Mouse (Mus musculus) frontal cortex, postnatal 36 days (tissue): ENCODE measurements around the gene Nmnat2.
"Not testable (repeated sequence)": the region's sequence is repeated elsewhere in the genome, so short reads cannot be mapped to it uniquely, and the experiment has no call there.

Source experiments
- DNase-seq, 2 experiments: peaks; one replicate each; pipeline ENCODE4 v3.0.0; 2022; ENCODE audit warnings: low spot score in 2 of 2

The Nmnat2 gene

DNA sequence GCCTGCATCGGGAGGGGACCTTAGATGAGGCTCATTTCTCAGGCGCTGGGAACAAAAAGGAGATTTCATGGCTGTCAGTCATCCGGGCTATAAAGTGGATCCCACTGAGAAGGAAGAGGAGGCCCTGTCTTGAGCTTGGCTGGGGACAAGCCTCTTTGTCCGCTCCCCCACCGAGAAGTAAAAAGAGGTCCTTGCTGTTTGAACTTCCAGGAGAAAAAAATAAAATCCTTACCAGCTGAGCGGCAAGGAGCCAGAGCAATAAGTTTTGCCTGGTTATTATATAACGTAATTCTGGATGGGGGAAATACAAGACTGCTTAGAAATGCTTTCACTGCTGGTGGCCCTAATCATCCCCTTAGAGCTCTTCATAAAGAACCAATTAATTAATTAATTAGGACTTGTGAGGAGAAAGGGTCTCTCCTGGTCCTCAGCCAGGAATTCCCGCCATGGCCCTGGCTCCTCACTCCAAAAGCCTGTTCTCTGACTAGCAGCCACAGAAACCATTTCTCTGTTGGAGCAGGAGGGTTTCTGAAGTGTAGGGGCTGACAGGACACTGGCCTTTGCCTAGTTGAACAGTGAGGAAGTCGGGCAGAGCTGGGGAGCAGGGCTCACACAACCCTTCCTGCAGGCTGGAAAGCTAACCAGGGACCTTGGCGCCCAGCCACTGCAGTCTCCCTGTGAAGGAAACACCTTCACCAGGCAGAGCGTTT lies 99.5 kb downstream of the Nmnat2 start:
- DNase-seq = peak in 1 of 2 experiments; percentile 38

DNA sequence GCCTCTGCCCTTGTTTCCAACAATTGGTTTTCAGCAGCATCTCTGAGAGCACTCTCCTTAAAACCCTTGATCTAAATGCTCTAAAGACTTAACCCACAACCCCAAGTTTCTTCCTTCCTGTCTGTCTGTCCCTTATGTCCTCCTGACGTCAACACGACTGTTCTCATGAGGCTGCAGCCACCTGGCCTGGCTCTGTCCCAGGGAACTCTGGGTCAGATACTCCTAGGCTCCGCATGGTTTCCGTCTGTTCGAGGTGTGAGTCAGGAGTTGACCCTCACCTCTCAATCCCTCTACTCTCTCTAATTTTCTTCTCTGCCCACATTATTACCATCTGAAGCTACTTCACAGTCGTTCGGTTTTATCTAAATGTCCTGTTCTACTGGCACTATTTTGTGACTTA lies 103.5 kb downstream of the Nmnat2 start:
- DNase-seq = no peak

DNA sequence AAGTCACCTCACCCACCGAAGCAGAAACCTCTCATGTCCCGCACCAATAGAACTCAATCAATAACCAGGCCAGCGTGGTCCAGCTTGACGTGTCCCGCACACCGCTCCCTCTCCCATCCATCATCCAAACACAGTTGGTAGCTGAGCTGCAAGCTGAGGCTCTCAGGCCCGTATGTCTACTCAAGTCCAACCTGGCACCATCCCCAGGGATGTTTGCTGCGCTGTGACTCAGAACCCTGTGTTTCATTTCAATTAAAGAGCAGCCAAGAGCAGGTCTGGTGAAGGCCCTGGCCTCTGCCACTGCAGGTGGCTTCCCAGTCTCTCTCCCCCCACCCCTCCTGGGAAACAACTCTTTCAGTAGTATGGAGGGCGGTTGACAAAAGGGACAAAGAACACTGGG lies 104.8 kb downstream of the Nmnat2 start:
- DNase-seq = no peak

DNA sequence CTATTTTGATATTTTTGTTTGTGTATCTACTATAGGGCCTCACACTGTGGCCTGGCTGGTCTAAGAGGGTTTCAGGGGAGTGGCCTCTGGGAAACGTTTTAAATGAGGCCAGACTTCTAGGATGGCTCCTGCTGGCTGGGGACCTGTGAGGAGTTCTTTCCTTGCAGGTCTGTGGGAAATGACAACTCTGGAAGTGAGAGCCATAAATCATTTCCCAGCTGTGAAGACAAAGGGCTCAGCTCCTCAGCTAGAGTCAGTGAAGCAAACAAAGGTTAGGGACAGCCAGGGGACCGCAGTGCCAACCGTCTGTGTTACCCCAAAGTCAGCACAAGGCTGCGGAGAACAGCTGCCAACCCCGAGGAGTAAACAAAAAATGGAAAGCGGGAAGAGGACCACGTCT lies 107.8 kb downstream of the Nmnat2 start:
- DNase-seq = no peak

DNA sequence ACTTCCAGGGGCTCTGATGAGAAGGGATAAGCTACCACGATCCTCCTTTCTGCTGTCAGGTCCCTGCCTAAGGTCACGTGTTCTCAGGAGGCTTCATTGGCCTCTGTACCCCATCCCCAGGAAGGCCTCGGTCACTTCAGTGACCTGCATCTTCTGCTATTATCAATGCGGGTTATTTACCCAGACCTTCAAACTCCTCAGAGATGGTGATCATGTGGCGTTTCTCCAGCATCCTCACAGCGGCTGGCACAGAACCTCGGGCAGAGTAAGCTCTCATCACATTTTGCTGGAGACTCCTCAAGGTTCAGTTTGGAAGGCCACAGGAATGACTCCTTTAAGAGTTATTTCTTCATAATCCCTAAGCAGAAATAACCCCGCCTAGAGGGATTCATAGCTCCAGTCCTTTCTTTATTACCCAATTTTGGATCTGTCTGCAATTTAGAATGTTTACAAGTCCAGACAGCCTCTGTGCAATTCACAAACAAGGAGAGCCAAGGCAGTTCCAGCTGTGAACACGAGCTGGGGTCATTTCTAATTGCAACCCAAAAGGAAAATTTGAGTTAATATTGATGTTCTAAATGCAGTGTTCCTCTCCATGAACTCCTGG lies 110.1 kb downstream of the Nmnat2 start:
- DNase-seq = no peak

DNA sequence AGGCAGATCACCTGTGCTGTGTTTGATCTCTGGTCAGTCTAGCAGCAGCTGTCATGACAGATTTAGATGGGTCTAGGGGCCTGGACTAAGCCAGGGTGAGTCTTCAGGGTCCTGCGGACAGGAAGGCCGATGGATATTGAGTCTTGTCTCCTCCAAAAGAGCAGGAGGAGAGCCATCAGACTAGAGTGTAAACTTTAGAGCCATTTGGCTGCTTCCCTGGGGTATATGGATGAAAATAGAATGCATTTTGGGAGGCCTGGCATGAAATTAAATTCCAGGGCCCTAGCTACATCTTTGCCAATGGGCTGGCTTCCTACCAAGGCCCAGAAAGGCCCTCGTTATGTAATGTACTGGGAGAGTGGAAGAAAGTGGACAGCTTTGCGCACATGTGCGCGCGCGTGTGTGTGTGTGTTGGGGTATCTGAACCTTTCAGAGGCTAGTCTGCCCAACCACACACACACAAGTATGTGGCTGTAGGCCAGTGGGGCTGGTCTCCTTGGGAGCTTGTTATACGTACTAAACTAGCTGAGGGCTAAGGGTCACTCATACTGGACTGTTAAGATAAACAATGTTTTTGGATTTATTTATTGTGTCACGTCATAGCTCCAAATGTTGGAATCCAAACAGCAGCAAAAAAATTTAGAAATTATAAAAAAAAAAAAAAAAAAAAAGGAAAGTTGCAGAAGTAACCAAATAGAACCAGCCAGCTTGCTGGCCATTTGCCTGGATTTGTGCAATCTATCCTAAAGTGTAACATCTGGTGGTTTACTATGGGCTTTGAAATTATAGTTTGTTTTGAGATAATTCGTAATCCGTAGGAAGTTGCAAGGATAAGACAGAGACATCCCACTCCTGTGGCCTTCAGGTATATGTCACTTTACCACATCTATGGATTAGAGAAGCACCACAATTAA lies 110.9 kb downstream of the Nmnat2 start:
- DNase-seq = peak; percentile 39 to 62

DNA sequence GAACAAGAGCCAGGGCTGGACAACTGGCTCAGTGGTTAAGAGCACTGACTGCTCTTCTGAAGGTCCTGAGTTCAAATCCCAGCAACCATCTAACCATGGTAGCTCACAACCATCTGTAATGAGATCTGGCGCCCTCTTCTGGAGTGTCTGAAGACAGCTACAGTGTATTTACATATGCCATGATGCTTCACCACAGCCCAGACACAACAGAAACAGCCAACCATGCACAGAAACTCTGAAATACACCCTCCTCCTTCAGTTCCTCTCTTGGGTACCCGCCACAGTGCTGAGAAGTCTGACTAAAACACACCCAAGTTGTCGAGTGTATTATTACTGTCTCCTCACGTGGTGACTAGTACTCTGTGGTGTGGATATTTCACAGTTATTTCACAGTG lies 111.6 kb downstream of the Nmnat2 start:
- DNase-seq = no peak

DNA sequence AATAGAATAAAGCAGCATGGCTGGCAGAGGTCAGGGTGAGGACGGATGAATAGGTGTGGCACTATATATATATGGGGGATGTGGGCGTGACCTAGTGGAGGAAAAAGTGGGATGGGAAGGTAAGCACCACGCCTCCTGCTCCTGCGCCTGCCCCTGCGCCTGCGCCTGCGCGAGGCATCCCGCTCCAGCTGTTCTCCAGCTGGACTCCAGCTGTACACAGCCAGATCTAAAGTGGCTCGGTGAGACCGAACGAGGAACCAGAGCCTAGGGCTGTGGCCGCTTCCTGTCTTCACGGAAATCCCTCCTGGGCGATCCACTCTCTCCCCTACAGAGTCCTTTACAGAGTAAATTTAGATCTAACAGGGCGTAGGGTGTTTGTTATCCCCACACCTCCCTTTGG lies 116.8 kb downstream of the Nmnat2 start:
- no peak for DNase-seq

DNA sequence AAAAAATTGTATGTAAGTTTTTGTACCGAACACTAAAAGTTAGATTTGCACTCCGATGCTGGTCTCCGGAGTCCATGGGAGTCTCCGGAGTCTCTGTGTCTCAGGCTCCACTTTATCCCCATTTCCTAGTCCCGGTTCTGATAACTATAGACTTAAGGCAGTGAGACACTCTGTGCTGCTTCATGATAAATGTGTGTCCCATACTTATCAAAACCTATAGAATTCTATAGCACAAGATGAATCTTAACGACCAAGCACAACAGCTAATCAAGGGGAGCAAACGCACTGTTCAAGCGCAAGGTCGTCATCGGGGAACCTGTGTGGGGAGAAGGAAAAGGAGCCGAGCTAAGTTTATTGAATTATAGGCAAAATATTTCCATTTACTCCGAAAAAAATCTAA lies 117.2 kb downstream of the Nmnat2 start:
- no peak for DNase-seq

DNA sequence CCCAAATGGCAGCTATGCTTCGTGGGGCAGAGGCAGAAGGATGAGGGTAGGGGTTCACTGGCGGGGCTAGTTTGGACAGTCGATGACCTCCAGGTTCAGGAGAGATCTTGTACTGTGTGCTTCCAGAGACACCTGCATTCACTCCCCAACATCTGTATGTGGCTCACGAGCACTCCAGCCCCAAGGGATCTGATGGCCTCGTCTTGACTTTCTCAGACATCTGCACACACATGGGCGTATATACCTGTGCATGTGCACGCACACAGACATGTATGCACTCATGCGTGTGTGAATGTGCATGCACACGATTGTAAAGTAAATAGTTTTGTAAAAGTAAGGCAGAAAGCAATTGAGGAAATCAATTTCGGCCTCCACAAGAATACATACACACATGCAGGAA lies 117.9 kb downstream of the Nmnat2 start:
- DNase-seq = no peak

DNA sequence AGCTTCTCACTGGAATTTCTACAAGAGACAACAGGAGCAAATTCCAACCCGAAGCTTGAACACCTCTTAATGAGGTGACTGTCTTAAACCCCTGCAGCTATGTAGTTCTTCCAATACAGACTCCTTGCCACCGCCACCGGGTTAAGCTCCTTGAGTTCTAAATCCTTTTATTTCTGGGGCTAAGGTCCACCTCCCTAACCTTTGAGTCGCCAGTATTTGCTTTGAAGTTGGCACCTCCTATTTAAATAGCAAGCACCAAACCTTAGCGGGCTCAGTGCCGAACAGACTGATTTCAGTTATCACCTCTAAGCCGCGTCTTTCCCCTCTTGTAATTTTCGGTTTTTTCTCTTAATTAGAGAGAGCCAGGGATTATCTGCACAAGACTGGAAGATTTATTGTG lies 118.6 kb downstream of the Nmnat2 start:
- DNase-seq = no peak

DNA sequence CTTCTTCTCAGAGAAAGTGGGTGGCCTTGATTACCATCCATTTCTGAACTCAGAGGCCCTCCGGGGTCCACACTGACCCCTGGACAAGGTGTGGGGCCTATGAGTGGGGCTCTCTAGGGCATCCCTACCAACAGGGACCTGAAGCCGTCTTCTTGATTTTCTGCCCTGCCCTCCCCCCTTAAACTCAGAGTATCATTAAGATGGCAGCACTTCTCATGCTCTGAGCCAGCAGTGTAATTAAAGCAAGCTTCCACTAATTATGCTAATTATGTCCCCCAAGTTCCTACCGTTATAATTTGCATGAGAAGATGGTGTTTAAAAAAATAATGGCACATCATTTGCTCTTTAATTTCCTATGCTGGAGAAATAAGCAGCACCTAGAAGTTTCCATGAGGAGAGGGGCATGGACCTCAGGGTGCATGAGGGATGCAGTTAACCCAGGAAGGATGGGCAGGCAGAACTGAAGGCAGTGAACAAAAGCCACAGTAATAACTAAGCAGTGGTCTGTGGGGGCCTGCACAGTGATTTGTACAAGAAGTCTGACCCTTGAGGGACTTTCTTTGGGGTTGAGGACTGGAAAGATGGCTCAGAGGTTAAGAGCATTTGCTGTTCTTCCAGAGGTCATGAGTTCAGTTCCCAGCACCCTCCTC lies 120.4 kb downstream of the Nmnat2 start:
- DNase-seq = no peak

DNA sequence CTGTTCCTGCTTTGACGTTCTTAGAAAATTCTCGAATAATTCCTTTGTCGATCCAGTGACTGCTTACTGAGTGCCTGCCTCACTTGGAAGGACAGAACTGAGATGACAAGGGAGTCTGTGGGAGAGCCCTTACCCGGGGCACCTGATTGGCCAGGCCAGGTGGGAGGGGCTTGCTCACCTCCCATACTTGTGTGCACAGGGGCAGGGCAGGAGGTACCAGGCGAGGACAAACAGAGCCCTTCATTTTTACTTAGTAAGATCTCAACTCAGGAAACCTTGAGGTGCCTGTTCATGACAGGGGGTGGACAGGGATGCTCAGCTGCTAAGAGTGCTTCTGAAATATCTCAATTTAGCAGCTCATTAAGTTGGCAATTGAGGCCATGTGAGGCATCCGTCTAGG lies 121.2 kb downstream of the Nmnat2 start:
- DNase-seq = no peak

DNA sequence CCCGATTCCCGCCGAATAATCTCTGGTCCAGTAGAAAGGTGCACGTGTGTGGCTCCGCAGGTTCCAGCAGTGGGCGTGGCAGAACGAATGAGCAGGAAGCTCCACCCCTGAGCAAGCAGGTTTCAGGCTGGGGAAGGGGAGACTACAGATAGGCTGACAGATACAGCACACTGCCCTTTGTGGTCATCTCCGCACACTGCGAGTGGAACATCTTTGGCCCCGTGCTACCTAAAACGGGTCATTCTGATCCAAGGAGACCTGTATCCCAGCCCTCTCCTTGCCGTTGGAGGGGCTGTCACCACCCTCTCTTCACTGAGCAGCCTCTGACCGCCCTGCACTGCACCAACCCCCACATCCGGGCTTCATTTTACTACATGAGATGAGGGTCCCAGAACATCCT lies 128.4 kb downstream of the Nmnat2 start:
- DNase-seq = not testable (repeated sequence)

DNA sequence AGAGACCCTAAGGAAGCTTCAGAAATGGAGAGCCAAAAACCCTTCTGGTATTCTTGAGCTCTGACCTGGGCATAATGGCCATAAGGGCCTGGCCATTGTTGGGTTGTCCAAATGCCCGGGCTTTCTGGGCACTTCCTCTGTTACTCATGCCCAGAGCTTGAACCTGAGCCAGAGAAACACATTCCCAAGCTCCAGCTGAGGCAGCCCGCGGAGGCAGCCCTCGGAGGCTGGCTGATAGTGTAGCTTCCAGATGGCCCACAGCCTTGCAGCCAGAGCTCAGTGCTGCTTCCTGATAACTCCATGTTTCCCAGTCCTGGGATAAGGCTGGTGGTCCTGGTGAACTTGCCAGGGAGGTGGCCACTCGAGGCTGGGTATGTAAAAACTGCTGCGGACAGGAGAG lies 129.4 kb downstream of the Nmnat2 start:
- peak in 1 of 2 experiments; percentile 48 for DNase-seq

DNA sequence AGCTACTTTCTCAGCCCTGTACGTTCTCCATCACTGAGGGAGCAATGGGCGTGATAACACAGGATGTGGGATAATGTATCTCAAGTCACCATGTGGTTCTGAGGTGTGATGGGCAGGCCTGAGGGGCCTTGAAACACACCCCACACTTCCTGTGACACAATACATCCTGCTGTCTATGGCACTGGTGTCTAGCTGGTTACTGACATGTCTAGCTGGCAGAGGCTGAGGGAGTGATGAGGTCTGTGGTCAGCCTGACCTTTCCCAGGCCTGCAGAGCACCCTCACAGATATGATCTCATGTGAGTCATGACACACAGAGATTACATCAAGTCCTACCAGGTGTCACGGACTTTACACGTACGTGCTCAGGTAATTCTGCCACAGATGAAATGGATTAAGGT lies 130.4 kb downstream of the Nmnat2 start:
- DNase-seq = no peak

DNA sequence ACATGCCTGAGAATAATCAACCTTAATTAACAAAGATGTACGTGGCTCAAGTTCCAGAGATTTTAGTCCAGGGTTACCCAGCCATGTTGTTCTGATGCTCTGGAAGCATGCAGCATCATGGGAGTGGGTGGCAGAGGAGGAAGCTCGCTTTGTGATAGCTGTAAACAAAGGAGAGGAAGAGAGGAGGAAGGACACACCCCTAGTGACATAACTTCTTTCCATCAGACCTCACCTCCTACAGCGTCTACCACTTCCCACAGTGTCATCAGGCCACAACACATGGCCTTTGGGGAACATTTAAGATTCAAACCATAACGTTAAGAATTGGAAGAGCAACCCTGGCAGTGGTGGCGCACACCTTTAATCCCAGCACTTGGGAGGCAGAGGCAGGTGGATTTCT lies 133.0 kb downstream of the Nmnat2 start:
- no peak for DNase-seq

DNA sequence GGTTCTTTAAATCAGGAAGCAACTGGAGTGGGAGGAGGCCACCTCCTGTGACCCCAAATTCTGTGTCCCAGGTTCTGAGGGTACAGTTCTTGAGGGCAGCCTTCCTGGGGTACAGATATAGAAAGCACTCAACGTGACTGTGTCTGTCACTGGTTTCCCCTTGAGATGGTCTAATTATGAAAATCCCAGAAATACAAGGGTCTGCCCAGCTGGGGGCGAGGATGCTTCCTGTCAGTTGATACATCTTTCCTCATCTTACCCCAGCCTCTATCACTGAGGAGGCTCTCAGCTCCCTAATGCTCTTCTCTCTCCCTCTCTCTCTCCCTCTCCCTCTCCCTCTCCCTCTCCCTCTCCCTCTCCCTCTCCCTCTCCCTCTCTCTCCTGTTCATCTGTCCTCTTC lies 135.3 kb downstream of the Nmnat2 start:
- no peak for DNase-seq

DNA sequence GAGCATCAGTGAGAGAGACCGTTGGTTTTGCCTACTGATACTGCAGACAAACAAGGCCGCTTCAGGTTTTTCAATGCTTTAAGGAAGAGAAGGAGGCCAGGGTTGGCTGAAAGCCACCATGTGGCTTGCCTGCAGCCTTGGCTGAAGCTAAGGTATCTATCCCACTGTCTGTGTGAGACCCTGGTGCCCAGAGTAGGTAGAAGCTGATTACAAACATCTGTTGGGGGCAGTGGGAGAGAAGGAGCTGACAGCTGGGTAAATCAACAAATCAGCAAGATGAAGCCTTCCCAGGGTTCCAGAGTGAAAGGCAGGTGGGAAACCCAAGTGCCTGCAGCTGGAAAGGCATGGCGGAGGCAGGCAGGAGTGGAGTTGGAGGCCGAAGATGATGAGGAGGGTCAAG lies 136.0 kb downstream of the Nmnat2 start:
- no peak for DNase-seq

DNA sequence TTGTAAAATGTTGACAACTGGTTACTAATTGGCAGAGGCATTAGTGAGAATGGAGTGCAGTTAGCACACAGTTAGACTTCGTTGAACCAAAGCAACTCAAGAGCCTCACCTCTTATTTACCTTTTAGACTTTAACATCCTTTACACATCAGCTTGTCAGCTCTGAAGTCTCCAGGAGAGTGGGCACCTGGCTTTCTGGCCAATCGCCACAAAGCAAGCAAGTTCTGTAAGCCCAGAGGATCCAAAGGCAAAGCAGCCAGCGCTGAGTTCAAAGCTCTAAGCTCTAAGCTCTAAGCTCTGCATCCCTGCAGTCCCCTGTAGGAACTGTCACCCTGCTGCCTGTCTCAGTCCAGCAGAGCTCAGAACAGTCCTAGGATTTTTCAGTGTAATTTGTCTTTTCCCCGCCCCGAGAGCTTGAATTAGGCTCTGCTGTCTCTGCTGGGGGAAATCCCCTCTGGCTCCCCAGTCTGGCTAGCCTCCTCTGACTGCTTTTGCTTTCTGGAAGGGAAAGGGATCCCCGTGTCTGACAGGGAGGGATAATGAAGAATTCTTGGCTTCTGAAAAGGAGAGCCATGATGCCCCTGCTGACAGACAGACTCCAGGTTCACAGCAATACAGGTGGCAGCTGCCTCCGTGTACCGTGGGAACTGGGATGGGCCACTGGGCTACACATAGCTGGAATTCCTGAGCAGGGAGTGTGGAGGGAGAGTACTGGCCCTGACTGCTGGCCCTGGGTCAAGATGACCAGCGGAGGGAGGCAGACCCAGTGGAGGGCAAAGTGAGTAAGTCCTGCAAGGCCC lies 136.8 kb downstream of the Nmnat2 start:
- DNase-seq = no peak

DNA sequence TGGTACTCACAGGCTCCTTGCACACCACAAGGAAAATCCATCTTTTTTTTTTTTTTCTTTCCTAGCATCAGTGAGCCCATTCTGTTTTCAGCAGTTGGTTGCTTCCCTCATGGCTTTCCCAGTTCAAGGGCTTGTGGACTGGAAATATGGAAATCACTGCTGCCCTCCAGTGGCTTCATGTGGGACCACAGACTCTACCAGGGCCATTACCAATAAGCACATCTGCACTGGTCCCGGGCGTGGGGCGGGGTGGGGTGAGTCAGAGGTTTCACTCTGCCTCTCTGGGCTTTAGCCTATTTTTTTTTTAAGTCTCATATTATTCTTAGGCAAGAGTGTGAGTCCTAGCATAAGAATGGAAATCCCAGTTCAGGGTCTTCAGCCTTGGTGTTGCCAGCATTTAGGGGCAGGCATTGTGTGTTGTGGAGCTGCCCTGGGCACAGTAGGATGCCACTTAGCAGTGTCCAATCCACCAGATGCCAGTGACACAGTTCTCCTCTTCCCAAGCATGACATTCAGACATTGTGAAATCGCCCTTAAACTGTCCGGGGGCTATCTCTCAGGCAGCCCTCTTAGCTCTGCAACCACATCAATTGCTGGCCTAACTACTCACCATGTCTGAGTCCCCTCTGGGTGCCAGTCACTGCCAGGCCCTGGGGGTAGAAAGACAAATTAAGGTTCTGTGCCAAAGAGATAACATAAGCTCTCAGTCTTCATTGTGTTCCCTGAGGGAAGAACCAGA lies 137.6 kb downstream of the Nmnat2 start:
- DNase-seq = peak; percentile 58 to 79
